Mouse (Mus musculus): Measurements from ENCODE around the gene Fes.
"Not testable (repeated sequence)": the region's sequence is repeated elsewhere in the genome, so short reads cannot be mapped to it uniquely, and the experiment has no call there.

Gene Fes

DNA sequence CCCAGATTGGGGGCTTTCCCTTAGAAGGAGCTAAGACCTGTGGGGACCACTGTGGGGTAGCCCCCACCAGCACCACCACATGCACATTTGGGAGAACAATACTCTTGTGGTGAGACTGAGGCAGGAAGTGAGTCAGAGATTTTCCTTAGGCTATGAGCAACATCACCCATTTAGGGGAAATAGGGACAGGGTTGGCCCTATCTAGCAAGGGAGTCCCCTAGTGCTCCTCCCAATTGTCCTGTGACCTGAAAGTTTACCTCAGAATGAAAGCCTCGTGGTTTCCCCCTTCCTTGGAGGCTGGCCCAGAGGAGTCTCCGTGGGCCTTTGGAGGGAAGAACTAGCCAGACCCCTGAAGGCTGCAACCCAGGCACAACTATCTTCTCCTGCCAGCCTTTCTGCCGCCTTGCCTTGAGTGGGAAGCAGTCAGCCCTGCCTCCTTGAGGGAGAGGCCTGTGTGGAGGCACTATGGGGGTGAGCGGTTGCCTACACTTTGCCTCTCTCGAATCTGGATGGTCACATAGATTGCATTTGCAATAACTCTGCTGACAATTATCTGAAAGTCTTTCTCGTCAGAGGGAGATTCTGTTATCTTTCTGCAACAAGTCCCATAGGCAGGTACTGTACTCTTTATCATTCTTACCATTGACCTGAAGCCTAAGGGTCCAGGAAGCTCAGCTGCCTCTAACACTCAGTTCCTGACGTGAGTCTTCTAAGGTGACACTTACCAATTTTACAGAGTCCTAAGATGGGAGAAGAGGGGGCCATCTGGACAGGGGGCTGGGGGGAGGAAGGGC is 16.6 kb upstream of the Fes start:
- DNase-seq: peak; percentile 30

DNA sequence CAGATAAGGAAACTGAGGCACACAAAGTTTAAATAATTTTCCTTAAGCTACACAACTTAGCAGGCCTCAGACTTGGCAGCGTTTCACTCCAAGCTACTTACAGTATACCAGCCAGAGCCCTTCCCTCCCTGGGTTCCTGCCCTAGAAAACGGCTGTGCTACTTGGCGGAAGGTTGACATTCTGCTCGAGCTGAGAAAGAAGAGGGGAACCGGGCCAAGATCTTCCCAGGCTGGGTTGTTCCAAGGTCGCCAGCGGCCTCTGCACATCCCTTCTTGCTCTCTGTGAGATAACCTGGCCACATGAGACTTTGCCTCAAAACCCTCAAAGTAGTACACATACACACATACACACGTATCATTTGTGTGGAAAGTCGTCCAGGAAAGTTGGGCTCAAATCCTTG is 15.8 kb upstream of the Fes start:
- peak; percentile 87 for DNase-seq

DNA sequence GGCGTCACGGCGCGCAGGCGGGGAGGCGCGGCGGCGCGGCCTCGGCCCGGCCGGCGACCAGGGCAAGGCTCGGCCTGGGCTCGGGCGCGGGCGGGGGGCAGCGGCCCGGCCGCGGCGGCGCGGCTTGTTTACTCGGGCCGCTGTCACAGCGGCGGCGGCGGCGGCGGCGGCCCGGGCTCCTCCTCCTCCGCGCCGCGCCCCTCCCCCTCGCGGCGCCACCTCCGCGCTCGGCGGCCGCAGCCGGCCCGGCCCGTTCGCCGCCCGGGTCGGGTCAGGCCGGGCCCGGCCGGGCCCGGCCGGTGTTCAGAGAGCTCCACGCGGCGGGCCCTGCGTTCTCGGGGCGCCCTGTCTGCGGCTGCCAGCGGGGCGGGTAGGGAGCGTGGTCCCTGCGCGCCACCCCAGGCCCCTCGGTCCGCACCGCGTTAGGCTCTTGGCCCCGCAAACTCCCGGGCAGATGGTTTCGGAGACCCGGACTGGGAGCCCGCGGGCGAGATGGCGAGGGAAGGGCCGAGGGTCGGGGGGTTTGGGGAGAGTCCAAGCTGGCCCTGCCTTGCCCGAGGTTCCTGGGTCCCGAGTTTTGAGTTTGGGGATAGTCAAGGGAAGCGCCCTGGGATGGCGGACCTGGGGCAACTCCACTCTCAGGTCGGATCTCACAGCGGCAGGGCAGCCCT is 15.0 kb upstream of the Fes start:
- DNase-seq: peak; percentile 68

DNA sequence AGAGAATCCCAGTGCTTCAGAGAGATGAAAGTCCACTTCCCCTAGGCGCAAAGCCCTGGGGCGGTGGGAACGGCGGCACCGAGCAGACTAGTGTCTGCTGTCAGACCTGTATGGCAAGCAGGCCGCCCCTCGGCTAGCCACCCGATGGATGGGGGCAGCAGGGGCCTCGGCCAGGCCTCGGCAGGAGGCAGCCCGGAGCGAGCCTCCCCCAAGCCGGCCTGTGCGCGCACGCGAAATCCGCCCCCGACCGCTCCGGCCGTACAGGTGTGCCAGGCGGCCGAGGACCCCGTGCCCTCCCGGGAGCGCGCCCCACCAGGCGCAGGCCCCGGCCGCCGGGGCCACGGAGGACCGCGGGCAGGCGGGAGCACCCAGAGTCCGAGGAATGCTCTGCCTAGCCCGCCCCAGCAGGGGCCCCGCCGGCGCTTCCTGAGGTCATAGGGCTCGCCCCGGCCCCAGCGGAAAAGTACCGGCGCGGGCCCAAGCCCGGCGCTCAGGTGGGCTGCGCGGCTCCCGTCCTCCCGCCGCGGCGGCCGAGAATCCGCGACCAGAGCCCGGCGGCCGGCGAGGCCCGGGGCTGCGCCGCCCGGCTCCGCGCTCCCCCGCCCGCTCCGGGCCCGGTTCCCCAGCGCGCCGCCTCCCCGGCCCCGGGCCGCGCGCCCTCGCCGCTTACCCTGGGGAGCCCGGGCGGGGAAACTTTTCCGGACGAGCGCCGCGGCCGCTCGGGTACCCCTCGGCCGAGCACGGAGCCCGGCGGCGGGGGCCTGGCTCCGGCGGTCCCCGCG is 14.3 kb upstream of the Fes start:
- peak; percentile 69 for DNase-seq

DNA sequence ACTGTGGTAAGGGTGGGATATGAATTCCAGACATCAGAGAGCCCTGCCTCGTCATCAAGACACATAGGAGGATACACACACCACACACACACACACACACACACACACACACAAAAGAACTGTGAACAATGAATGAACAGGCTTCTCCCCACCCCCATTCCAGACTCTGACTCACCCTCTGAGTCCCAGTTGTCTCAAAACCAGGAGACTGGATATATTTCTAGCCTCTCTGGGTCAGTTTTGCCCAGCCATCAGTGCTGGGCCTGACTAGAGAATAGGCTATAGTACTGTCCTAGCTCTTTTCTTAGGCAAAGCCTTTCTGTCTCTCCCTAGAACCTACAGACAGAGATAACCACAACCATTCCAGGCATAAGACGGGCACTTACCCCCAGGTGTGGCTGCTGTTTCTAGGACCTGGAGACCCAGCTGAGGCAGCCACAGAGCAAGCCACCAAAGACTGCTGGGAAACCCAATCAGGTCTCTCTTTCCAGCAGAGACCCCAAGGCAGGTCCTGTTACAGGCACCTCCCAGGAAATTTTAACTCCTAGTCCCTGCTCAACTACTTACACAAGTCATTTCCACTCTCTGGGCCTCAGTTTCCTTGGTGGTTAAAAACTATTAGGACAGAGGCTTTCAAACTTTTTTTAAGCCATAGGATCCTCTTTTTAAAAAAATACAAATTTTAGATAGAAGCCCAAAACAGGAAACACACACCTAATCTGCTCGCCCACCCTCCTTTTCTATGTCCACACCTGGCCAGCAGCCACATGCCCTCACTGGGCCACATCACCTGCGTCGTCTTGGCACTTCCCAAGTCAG is 13.5 kb upstream of the Fes start:
- DNase-seq: peak; percentile 31

DNA sequence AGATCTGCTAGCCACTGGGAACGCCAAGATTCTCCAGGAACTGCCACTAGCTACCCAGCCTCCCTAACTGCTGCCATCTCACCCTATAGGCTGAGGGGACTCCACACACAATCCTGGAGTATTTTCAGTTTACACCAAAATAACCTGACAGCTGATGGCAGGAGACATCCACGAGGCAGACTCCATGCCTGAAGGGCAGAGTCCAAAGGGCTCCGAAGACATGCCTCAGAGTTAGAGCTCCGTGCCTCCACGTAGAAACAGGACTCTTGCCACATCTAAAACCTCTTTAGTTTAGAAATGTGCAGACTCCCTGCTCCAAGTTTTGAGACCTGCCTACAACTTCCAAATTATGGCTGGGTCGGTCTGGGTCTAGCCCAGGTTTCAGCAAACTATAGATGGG is 12.8 kb upstream of the Fes start:
- no peak for DNase-seq

DNA sequence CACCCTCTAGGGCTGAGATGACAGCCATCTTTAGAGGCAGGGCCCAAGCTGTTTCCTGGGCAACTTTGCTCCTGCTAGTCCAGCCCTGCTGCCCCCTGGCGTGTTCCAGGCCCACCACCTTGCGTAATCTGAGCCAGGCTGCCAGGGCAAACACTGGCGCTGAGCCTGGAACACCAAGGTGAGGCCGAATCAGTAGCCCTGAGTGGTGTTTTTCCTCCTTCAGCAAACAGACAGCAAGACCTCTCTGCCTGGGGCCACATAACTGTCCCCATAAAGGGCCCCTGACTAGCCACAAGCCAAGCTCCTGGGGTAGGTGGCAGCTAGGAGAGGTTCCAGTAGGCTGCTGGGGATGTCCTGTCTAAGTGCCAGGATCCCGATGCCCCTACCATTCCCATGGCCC is 12.4 kb upstream of the Fes start:
- DNase-seq: peak; percentile 85

DNA sequence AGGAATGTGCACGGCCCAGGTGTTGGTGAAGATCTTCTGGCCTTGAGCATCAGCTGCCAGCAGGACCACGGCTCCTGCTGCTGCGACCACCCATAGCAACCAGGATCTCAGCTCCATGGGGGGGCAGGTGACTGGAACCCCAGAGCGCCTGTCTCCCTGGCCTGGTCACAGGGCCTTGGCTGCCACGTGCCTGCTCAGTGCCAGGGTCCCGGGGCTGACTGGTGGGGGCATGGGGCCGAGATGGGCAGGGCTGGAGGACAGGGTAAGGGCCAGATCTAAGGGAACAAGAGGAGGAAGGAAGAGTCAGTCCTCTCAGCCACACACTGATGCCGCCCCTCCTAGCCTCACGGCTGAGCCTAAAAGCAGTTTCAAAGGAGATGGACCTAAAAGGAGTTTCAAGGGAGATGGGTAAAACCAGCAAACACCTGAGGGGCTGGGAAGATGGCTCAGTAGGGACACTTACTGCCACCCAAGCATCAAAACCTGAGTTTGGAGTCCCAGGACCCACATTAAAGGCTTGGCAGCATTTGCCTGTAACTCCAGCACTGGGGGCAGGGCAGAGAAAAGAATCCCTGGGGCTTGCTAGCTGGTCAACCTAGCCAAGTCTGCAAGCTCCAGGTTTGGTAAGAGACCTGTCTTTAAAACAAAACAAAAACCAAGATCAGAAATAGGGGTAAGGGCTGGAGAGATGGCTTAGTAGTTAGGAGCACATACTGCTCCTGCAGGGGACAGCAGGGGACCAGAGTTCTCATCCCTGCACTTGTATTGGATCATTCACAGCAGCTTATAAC is 11.1 kb upstream of the Fes start:
- DNase-seq: no peak

DNA sequence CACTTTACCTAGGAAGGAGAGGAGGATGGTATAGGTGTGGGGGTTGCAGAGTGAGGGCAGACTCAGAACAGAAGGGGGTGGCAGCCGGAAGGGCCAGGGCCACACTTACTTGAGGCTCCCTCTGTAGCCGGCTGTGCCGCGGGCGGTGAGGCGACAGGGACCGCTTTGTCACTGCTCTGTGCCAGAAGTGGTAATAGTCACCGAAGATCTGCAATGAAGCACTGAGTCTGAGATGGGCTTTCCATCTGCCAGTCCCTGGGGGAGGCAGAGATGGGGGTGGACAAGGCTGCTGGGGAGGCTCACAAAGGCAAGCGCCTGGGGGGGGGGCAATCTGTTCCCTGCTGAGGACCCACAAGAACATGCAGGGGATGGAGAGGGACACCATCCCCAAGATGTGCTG is 10.2 kb upstream of the Fes start:
- DNase-seq: no peak

DNA sequence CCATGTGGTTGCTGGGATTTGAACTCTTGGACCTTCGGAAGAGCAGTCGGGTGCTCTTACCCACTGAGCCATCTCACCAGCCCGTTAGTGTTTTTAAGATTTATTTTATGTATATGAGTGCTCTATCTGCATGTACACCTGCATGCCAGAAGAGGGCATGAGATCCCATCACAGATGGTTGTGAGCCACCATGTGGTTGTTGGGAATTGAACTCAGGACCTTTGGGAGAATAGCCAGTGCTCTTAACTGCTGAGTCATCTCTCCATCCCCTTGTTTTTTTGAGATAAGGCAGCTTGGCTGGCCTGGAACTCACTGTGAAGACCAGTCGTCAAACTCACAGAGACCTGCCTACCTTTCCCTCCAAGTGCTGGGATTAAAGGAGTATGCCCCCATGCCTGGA is 8.7 kb upstream of the Fes start:
- DNase-seq: not testable (repeated sequence)

DNA sequence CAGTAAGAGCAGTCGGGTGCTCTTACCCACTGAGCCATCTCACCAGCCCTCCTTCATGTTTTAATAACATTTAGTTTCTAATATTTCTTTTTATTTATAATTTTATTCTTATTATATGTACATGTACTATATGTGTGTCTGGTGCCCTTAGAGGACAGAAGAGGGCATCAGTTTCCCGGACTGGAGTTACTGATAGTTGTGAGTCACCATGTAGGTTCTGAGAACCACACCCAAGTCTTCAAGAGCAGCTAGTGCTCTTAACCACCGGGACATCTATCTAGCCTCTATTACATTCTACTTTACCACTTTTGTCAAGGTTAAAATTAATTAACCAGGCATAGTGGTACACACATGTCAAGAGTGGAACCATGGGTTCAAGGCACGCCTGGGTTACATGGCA is 6.9 kb upstream of the Fes start:
- no peak for DNase-seq

DNA sequence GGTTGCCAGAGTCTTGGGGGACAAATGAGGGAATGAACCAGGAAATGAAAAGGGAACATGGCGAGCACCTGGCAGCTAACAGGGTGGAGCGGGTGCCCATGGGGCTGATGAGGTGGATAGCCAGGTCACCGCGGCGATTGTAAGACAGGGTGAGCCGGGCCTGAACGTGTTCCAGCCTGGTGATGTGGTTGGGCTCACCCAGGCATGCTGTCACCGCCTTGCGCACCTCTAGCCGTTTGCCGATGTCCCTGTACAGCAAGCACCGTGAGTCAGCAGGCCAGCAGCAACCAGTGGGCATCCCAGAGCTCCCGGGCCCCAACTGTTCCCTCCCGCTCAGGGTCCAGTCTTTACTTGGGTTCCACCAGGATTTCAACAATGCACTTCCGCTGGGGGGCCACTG is 4.4 kb upstream of the Fes start:
- DNase-seq: peak; percentile 11

DNA sequence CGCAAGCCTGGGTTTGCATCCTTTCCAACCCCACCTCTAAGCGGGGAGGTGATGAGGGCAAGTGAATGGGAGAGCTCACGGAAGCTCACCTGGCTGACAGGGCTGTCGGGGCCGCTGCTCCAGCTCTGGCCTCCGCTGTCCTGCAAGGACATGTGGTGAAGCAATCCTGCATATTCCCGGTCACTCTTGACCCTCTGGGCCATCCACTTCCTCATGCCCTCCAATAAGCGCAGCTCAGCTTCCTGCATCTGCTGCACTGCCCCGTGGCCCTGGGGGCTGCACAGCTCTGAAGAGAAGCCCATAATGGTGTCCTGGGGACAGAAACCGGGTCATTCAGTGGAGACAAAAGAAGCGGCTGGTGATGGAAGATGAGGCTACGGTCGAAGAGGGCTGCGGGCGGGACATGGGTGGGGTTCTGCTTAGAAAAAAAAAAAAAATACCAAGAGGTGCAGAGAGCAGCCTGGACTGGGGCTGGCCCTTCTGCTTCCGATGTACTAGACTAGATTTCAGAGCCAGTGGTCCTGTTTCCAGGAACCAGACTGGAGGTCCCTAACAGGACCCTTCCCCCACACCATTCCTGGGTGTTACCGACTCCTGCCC is 613 bp downstream of the Fes start:
- peak; percentile 20 for DNase-seq

DNA sequence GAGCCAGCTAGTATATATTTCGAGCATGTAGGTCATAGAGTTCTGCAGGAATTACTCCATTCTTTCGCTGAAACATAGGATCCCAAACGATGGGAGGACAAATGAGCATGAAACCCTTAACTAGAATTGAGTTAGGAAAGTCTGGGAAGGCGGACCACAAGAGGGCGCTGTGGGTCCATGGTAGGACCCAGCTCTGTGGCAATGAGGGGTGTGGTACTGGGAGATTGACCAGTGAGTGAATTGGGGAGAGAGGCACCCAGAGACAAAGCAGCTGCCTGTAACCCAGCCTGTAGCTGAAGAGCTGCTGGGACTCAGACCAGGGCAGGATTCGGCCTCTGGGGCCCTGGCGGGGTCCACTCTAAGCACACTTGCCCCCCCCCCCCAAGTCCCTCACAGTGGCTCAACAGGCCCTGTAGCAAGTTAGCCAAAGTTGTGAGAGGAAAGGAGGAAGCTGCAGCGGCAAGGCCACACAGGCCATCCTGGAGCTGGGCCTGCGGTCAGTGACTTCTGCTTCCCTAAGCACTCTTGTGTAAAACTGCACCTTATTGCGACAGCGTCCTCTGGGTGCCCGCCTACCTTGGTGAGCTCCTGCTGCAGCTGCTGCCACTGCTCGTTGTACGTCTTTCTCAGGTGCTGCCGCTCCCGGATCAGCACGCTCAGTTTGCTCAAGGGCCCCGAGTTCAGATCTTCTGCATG is 1.4 kb downstream of the Fes start:
- DNase-seq: peak; percentile 78

DNA sequence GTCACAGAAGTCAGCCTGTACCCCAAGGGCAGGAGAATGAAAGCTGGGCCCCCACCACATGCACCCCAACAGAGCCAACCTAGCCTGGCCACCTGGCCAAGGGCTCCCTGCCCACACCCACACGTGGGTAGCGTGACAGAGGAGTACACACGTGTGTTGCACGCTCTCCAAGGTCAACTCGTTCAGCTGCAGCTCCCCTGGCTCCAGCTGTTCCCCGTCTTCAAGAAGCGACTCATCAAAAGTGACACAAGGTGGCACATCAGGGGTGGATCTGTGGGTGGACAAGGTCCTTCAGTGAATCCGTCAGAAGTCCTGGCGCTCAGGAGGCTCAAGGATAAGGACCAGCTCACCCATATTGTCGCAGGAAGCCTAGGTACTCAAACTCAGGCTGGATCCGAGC is 4.8 kb downstream of the Fes start:
- no peak for DNase-seq

DNA sequence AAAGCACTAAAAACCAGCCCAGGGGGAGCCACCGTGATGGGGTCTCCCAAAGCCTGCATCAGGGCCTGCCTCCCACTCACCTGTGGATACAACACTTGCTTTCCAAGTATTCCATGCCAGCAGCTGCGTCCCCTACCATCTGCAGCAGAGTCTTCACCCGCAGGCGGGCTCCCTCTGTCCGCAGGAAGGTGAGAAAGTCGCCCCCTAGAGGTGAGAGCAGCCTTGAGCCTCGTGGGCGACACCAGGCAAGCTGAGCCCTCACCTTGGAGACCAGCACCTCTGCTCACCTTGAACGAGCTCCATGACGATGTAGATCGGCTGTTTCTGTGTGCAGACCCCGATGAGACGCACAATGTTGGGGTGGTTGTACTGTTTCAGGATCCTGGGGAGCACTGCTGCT is 8.2 kb downstream of the Fes start:
- no peak for DNase-seq

DNA sequence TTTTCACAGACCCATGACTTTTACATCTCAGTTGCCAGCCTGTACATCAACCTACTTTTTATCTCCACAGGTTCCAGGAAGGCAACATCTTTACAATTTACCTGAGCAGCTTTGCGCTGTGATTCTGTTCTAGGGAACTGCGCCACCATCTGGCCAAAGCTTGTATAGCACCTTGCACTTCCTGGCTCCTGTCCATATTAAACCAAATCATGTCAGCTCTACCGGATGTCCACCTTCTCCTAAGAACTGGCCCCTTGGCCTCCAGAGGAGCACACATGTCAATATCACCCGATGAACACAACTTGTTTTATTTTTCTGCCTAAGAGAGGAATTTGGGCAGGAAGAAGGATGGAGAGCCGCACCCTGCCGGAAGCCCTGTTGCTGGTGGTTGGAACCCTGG is 10.3 kb downstream of the Fes start:
- DNase-seq: peak; percentile 80

DNA sequence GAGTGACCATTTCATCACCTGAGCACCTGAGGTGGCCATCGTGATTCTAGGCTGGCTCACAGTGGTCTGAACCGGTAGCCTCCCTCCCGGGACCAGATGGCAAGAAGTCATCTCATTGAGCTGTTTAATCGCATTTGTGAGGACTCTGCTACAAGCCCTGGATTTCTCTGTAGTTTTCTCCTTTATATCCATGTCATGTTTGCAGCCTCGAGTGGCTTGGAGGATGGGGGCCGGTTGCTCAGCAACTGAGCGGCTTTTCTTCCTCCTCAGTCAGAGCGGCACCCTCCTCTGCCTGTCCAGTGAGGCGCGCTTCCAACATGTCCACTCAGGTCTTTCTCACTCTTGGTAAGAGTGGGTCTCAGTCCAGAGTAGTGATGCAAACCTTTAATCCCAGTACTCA is 11.6 kb downstream of the Fes start:
- DNase-seq: no peak

DNA sequence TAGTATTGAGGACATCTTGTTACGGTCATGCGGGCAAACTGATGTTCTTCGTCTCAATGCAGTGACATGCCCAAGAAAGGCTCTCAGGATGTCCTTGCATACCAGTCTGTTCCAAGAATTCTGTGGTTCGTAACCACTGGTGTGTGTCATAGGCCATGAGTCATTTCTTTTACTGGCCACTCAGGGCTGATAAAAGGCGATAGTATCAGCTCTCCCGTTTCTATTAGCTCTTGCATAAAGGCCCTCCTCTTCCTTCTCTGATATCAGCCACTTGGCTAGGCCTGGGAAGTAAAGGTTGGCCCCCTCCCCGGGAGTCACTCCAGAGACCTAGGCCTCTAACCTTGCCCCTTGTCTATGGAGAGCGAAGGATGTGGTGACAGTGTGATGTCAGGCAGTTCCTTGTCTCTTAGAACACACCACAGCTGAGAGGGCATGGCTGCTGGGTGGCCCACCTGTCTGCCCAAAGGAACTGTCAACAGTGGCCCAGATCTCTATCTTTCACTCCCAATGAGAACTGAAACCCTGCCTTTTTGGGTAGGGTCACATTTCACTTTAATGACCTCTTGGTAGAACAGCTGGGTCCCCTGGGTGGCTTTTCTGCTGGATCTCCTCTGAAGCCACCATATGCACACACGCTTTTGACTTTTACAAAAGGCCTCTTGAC is 12.2 kb downstream of the Fes start:
- DNase-seq: no peak

DNA sequence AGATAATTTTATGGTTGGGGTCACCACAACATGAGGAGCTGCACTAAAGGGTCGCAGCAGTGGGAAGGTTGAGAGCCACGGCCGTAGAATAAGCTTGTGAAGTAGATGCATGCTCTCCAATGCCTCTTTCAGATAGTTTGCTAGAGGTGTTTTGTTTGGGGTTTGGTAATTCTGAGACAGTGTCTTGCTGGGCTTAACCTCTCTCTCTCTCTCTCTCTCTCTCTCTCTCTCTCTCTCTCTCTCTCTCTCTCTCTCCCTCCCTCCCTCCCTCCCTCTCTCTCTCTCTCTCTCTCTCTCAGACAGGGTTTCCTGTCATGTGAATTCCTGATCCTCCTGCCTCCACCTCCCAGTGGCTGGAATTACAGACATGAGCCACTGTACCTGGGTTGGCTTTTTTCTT is 13.0 kb downstream of the Fes start:
- DNase-seq: no peak

DNA sequence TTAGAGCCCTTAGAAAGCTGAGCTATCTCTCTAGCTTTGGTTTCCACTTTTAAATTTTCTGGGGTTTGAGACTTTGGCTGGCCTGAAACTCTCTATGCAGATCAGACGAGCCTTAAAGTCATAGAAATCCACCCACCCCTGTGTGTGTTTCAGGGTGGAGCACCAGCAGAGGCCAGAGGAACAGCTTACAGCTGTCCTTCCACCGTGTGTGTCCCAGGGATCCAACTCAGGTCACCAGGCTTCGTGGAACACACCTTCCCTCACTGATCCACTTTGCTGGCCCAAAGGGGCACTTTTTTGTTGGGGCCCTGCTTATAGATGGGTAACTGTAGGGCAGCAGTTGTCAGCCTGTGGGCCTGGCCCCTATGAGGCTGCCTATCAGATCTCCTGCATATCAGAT is 13.5 kb downstream of the Fes start:
- DNase-seq: no peak
